In the genomic region with DNA sequence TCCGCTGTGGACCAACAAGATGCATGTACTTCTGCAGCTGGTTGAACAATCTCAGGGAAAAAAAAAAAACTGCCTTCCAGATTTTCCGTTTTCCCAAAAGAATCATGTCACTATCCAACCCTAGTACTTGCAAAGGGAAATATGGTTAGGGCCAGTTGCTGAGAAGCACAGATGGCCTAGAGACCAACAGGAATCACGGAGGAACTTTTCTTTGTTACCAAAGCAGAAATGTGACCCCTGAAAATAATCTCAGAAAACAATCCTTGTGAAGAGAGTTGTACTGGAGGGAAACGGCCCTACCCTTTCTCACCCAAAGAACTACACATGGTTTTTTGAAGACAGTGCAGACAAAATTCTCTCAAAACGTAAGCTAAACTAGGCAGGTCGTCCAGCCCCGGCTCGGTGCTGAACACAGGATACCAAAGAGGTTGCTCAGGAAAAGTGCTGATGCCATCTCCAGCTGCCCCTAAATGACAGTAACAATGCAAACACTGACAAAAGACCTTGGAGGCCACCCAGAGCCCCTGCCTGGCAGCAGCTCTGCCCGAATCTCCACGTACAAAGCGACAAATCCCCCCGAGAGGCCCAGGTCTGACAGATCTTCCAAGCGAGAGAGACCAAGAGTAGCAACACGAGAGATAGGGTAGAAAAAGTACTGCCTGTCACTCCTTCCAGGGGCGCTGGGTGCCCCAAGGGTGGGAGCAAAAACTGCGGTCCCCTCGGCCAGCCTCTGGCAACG, we compare ENCODE assay signal across 8 mouse cellular contexts. TPM values are rescaled to one million over a fixed set of nuclear protein-coding genes. Genes with fewer than 3 reads are reported as not detected.
A peak's percentile ranks its signal among the peaks of the same experiment; 100 is the strongest.
DNase-seq lines count a peak whose midpoint lies in the region; ATAC-seq and TF ChIP-seq lines count a peak whose summit lies in the region.

No protein-coding gene starts in this region.

- peak overlapping the region; percentile 93 for H3K9ac ChIP-seq in heart, embryonic 16.5 days (ENCODE audit: low read length)
- H3K9ac ChIP-seq in midbrain, embryonic 12.5 days (replicated peaks): peak overlapping the region; percentile 94

- H3K9me3 ChIP-seq in E14TG2a.4 (ENCODE audit: low read length): no peaks in the 10 kb centered on the region
- H3K9me3 ChIP-seq in embryonic facial prominence, embryonic 10.5 days: no peaks in the 10 kb centered on the region
- no peaks in the 10 kb centered on the region for H3K9me3 ChIP-seq in heart, embryonic 16.5 days (replicated peaks; ENCODE audit: control insufficient read depth, low read length)
- no peaks in the 10 kb centered on the region for H3K9me3 ChIP-seq in midbrain, embryonic 12.5 days

- H3K4me1 ChIP-seq in E14TG2a.4 (replicated peaks; ENCODE audit: low read depth, low read length): peaks cover 70% of the 10 kb centered on the region
- H3K4me1 ChIP-seq in embryonic facial prominence, embryonic 10.5 days: peaks cover 37% of the 10 kb centered on the region
- H3K4me1 ChIP-seq in heart, embryonic 16.5 days (ENCODE audit: control insufficient read depth, insufficient read depth, low read length): peaks cover 27% of the 10 kb centered on the region
- H3K4me1 ChIP-seq in midbrain, embryonic 12.5 days: peaks cover 18% of the 10 kb centered on the region
- peaks cover 7% of the 10 kb centered on the region; the same call in 1 of the 2 replicates for H3K4me1 ChIP-seq in thymus, adult 2 months (replicated peaks; ENCODE audit: control insufficient read depth, insufficient read depth, low read length)

- peak overlapping the region; percentile 92 for H3K4me3 ChIP-seq in E14TG2a.4 (replicated peaks; ENCODE audit: low read length)
- H3K4me3 ChIP-seq in embryonic facial prominence, embryonic 10.5 days: peak overlapping the region; percentile 97
- peak overlapping the region; percentile 94 for H3K4me3 ChIP-seq in heart, embryonic 16.5 days (ENCODE audit: low read length)
- peak overlapping the region; percentile 96 for H3K4me3 ChIP-seq in midbrain, embryonic 12.5 days
- H3K4me3 ChIP-seq in thymus, adult 2 months (ENCODE audit: control insufficient read depth, insufficient read depth, low read length): peak overlapping the region; percentile 91

- no peak for DNase-seq in cerebellum, postnatal 4 days (ENCODE audit: low spot score in 2 of 2)
- peak; percentile 55 for DNase-seq in embryonic facial prominence, embryonic 10.5 days (ENCODE audit: low spot score)
- peak; percentile 18 to 36 for DNase-seq in layer of hippocampus, postnatal 25 days (ENCODE audit: extremely low spot score in 1 of 2, low spot score in 1 of 2)
- peak; percentile 41 for DNase-seq in thymus, adult 2 months

- peaks cover 9% of the 10 kb centered on the region for H3K36me3 ChIP-seq in E14TG2a.4 (ENCODE audit: insufficient read depth, low read length)
- peaks cover 16% of the 10 kb centered on the region for H3K36me3 ChIP-seq in embryonic facial prominence, embryonic 10.5 days (replicated peaks)
- H3K36me3 ChIP-seq in heart, embryonic 16.5 days (ENCODE audit: control insufficient read depth, insufficient read depth): peaks cover 4% of the 10 kb centered on the region
- H3K36me3 ChIP-seq in midbrain, embryonic 12.5 days: peaks cover 3% of the 10 kb centered on the region; the same call in 1 of the 2 replicates
- H3K36me3 ChIP-seq in thymus, adult 2 months (ENCODE audit: control insufficient read depth, insufficient read depth, low read length): no peaks in the 10 kb centered on the region; the same call in 1 of the 2 replicates

- H3K4me2 ChIP-seq in heart, embryonic 16.5 days (ENCODE audit: low read depth, low read length): peak overlapping the region; percentile 80
- peak overlapping the region; percentile 73 for H3K4me2 ChIP-seq in midbrain, embryonic 12.5 days (replicated peaks)

- no peak for TF ChIP-seq CTCF in E14TG2a.4 (conservative IDR thresholded peaks at IDR 0.05; ENCODE audit: low read length)
- TF ChIP-seq CTCF in thymus, adult 2 months (IDR thresholded peaks at IDR 0.05; ENCODE audit: borderline replicate concordance, control insufficient read depth, extremely low read depth, insufficient read depth, low read length, poor library complexity): no peak

- no peak for TF ChIP-seq POLR2A in thymus, adult 2 months (IDR thresholded peaks at IDR 0.05; ENCODE audit: control insufficient read depth, extremely low read depth, insufficient read depth, low read length, poor library complexity)

- ATAC-seq in cerebellum, adult (ENCODE audit: insufficient number of reproducible peaks, low FRiP score, low TSS enrichment): peak; percentile 9; the same call in 1 of the 2 replicates
- ATAC-seq in heart, embryonic 16.5 days (replicated peaks; ENCODE audit: extremely low read depth, insufficient read depth, low FRiP score): no peak
- no peak; the same call in 1 of the 2 replicates for ATAC-seq in midbrain, embryonic 12.5 days (ENCODE audit: low FRiP score, low read depth)

- 3% methylated on average over 18 of the region's 18 CpGs for WGBS in embryonic facial prominence, embryonic 10.5 days
- under 1% methylated on average over 18 of the region's 18 CpGs for WGBS in heart, embryonic 16.5 days
- WGBS in midbrain, embryonic 12.5 days: under 1% methylated on average over 18 of the region's 18 CpGs
- 4% methylated on average over 18 of the region's 18 CpGs for WGBS in thymus, adult 2 months

- H3K27ac ChIP-seq in embryonic facial prominence, embryonic 10.5 days (replicated peaks): peak overlapping the region; percentile 99
- H3K27ac ChIP-seq in heart, embryonic 16.5 days (ENCODE audit: low read length): peak overlapping the region; percentile 95
- peak overlapping the region; percentile 96 for H3K27ac ChIP-seq in midbrain, embryonic 12.5 days (replicated peaks)
- H3K27ac ChIP-seq in thymus, adult 2 months (ENCODE audit: control insufficient read depth, insufficient read depth, low read length): peak overlapping the region; percentile 57

- no peaks in the 10 kb centered on the region for H3K27me3 ChIP-seq in E14TG2a.4 (ENCODE audit: insufficient read depth, low read length)
- H3K27me3 ChIP-seq in embryonic facial prominence, embryonic 10.5 days (replicated peaks; ENCODE audit: low read depth, poor library complexity, severe bottlenecking): no peaks in the 10 kb centered on the region
- H3K27me3 ChIP-seq in heart, embryonic 16.5 days (ENCODE audit: control insufficient read depth, insufficient read depth, low read length): no peaks in the 10 kb centered on the region
- no peaks in the 10 kb centered on the region for H3K27me3 ChIP-seq in midbrain, embryonic 12.5 days
- no peaks in the 10 kb centered on the region for H3K27me3 ChIP-seq in thymus, adult 2 months (ENCODE audit: control insufficient read depth, insufficient read depth, low read length)

RNA-seq across cellular contexts. Expression of a gene that starts 1.5 kb away (rescaled TPM):
- 89.3 and 94.8 TPM in 2 replicates for polyA plus RNA-seq in embryonic facial prominence, embryonic 10.5 days (2016; fragmentation: Nextera tagmentation; extraction: Ambion mirVana)
- polyA plus RNA-seq in heart, embryonic 16.5 days (2015; fragmentation: Nextera tagmentation; extraction: Ambion mirVana): 71.4 and 72.2 TPM in 2 replicates
- total RNA-seq in layer of hippocampus, postnatal 25 days (2021): 10 to 100 TPM; 39.6 to 48.5 TPM
- polyA plus RNA-seq in midbrain, embryonic 12.5 days (2016; fragmentation: Nextera tagmentation; extraction: Ambion mirVana): 71.1 and 72.1 TPM in 2 replicates
- 64.5 and 74.9 TPM in 2 replicates for polyA plus RNA-seq in thymus, adult 2 months (2012; rRNA removed)

RNA-seq across cellular contexts. Expression of a gene that starts 29.9 kb away (rescaled TPM):
- polyA plus RNA-seq in embryonic facial prominence, embryonic 10.5 days (2016; fragmentation: Nextera tagmentation; extraction: Ambion mirVana): 287 and 298 TPM in 2 replicates
- polyA plus RNA-seq in heart, embryonic 16.5 days (2015; fragmentation: Nextera tagmentation; extraction: Ambion mirVana): 184 and 188 TPM in 2 replicates
- 10 to 100 TPM; 49.7 to 51.6 TPM for total RNA-seq in layer of hippocampus, postnatal 25 days (2021)
- polyA plus RNA-seq in midbrain, embryonic 12.5 days (2016; fragmentation: Nextera tagmentation; extraction: Ambion mirVana): 226 and 239 TPM in 2 replicates
- polyA plus RNA-seq in thymus, adult 2 months (2012; rRNA removed): 41.8 and 42.8 TPM in 2 replicates

RNA-seq across cellular contexts. Expression of a gene that starts 44.9 kb away (rescaled TPM):
- 17.0 and 18.0 TPM in 2 replicates for polyA plus RNA-seq in embryonic facial prominence, embryonic 10.5 days (2016; fragmentation: Nextera tagmentation; extraction: Ambion mirVana)
- polyA plus RNA-seq in heart, embryonic 16.5 days (2015; fragmentation: Nextera tagmentation; extraction: Ambion mirVana): 9.1 and 9.4 TPM in 2 replicates
- total RNA-seq in layer of hippocampus, postnatal 25 days (2021): 10 to 100 TPM; 57.4 to 61.0 TPM
- polyA plus RNA-seq in midbrain, embryonic 12.5 days (2016; fragmentation: Nextera tagmentation; extraction: Ambion mirVana): 41.1 and 46.8 TPM in 2 replicates
- 10.7 and 14.7 TPM in 2 replicates for polyA plus RNA-seq in thymus, adult 2 months (2012; rRNA removed)

Comparison
In these comparisons a context has a peak if more than half of its experiments do, and no peak if none do; other contexts are left out.
1. DNase-seq: peak in embryonic facial prominence, embryonic 10.5 days (single experiment), layer of hippocampus, postnatal 25 days (2 of 2) and thymus, adult 2 months (single experiment); none in cerebellum, postnatal 4 days (0 of 2).
2. Peak in every context shown above with its lines, with median percentiles within 50 percentile points of each other: H3K4me3 ChIP-seq and H3K27ac ChIP-seq.